Mouse (Mus musculus): ENCODE measurements at regions not wholly inside any gene's neighbourhood (a gene's known extent, or its start where the extent isn't known, plus 50 kb on each side); places are given as distances from the start of the nearest gene placed in this dataset.
A peak's percentile ranks its signal among the peaks of the same experiment; 100 is the strongest.

DNA sequence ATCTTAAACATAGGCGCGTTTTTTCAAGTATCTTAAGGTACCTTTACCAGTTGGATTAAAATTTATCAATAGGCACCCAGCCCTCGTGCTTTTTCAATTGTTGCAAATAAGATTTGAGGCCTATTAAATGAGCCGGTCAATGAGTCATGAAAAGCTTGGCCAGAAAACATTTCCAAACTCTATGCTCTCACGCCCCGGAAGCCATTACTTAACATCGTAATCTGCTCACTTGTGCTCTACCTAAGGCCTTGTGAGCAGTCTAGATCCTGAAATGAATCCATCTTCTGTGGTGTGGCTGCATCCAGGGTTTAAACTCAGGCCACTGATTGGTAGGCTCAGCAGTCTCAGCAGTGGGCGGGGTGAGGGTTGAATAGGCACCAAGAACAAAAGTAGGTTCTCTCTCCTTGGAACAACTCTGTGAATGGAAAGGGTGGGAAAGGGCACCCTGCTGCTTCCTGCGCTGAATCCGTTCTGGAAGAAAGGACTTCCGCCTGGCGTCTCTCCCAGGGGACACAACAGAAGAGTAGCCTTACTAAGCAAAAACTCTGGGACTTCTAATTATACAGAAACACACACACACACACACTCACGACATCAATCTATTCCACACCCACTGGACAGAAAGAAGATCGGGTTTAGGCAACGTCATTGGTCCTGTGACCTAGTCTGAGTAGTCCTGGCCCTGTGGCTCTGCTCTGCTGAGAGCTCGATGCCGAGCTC lies 53.4 kb upstream of the Fmnl2 start:
- peak in 1 of 2 experiments; percentile 3 for DNase-seq

DNA sequence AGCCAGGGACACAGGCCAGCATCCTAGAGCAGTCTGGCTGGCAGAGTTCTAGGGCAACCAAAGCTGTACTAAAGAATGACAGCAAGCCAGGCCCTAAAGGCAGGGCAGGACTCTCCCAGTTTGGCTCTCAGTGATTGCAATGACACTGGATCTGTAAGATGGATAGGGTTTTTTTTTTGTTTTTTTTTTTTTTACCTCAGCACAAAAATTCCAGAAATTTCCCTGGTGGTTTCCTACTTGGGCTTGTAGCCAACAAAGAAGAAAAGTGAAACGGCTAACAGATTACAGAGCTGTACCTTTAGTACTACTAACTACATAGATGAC lies 52.9 kb upstream of the Fmnl2 start:
- peak in 1 of 2 experiments; percentile 4 for DNase-seq

DNA sequence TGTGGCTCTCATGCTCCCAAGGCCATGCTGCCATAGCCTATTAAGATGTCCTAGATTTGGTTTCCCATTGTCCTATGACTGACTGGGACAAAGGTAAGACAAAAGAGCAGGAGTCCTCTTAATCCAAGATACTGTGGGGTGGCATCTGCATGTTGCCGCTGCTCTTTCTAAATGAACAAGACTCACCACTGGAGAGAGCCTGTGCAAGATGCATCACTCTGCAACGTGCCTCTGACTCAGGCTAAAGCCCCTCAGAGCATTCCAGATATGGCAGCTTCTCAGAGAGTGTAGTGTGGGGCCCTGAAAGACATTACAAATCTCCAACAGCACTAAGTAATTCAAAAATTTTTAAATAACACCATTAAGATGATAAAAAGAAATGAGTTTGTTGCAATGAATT lies 49.8 kb upstream of the Fmnl2 start:
- no peak for DNase-seq

All from cerebellum, adult 18-20 months (tissue).